In genomic region chr1:56723656-56724055, GRCm38 (mm10) we compare ENCODE assay signal across 26 mouse cellular contexts.
A peak's percentile ranks its signal among the peaks of the same experiment; 100 is the strongest.
DNase-seq lines count a peak whose midpoint lies in the region; ATAC-seq and TF ChIP-seq lines count a peak whose summit lies in the region.
"Had no signal": no experiment of that assay in that cellular context is flagged by ENCODE, and none has a peak within 500 bp of the region (broad histone marks: within the 10 kb centered on the region; RNA-seq: fewer than 3 reads in every experiment).

No protein-coding gene starts in this region.

- H3K27me3 ChIP-seq in forebrain, embryonic 10.5 days (ENCODE audit: poor library complexity, severe bottlenecking) = no peaks in the 10 kb centered on the region
- no peaks in the 10 kb centered on the region for H3K27me3 ChIP-seq in heart, embryonic 10.5 days (ENCODE audit: insufficient read depth, poor library complexity, severe bottlenecking)
- no peaks in the 10 kb centered on the region for H3K27me3 ChIP-seq in hindbrain, embryonic 10.5 days (ENCODE audit: insufficient read depth, poor library complexity, severe bottlenecking)
- H3K27me3 ChIP-seq: CH12.LX had no signal

- ATAC-seq in megakaryocyte, adult 5-6 weeks (ENCODE audit: poor library complexity, severe bottlenecking) = no peak
- ATAC-seq: activated CD4-positive, CD25-positive, alpha-beta regulatory T cell, adult 4 months; CD4-positive, CD25-positive, alpha-beta regulatory T cell, adult 4 months; Patski had no signal

- H3K27ac ChIP-seq in ES-E14 (ENCODE audit: insufficient read depth, low read depth, low read length, poor library complexity, severe bottlenecking) = no peak overlapping the region
- H3K27ac ChIP-seq in forebrain, embryonic 10.5 days = no peak overlapping the region
- H3K27ac ChIP-seq in heart, embryonic 10.5 days = no peak overlapping the region
- no peak overlapping the region for H3K27ac ChIP-seq in hindbrain, embryonic 10.5 days

- H3K4me3 ChIP-seq in ES-E14 (ENCODE audit: insufficient read depth in 1 of 2, low read depth in 1 of 2, low read length in 2 of 2, poor library complexity in 1 of 2, severe bottlenecking in 1 of 2) = no peak overlapping the region
- no peak overlapping the region for H3K4me3 ChIP-seq in forebrain, embryonic 10.5 days
- H3K4me3 ChIP-seq in heart, embryonic 10.5 days = no peak overlapping the region
- H3K4me3 ChIP-seq in hindbrain, embryonic 10.5 days = no peak overlapping the region

- no peaks in the 10 kb centered on the region for H3K4me1 ChIP-seq in ES-E14 (ENCODE audit: control insufficient read depth in 2 of 2, insufficient read depth in 2 of 2, low read length in 2 of 2, poor library complexity in 1 of 2)
- peaks cover 20% of the 10 kb centered on the region for H3K4me1 ChIP-seq in forebrain, embryonic 10.5 days
- no peaks in the 10 kb centered on the region for H3K4me1 ChIP-seq in heart, embryonic 10.5 days
- H3K4me1 ChIP-seq in hindbrain, embryonic 10.5 days (replicated peaks) = peaks cover 12% of the 10 kb centered on the region

- peak; percentile 67 for DNase-seq in ES-CJ7 (ENCODE audit: low read depth, low spot score)
- peak; percentile 38 for DNase-seq in ES-E14 (ENCODE audit: low read depth, low spot score)
- DNase-seq in R1 (ENCODE audit: low read depth, low spot score) = peak; percentile 87
- DNase-seq in ZHBTc4 (ENCODE audit: low read depth, low spot score) = peak; percentile 77
- DNase-seq in forebrain, embryonic 10.5 days (ENCODE audit: extremely low spot score, low spot score) = no peak
- no peak for DNase-seq in heart, embryonic 10.5 days (ENCODE audit: low spot score)
- no peak for DNase-seq in hindbrain, embryonic 10.5 days (ENCODE audit: low spot score)
- DNase-seq: adrenal gland, adult 2 months; adrenal gland, adult 8-10 months; adrenal gland, postnatal 10 days; adrenal gland, postnatal 14 days; adrenal gland, postnatal 25 days; adrenal gland, postnatal 36 days; B cell, adult 2 months; cerebellum, adult 11 months; cerebellum, adult 11-12 months; cerebellum, adult 18-20 months; cerebellum, adult 2 months; cerebellum, adult 8-10 months; cerebellum, adult 9-10 months had no signal

- in situ Hi-C loops in ES-E14 (cut with MboI; ENCODE audit: low sequenced_read_pairs in 2 of 2, unreplicated experiment in 2 of 2) = no loop called here

- no peak overlapping the region for H3K9ac ChIP-seq in ES-E14 (ENCODE audit: insufficient read depth, low read depth, low read length, poor library complexity, severe bottlenecking)

- 65% methylated on average over 1 of the region's 1 CpGs for WGBS in forebrain, embryonic 10.5 days
- WGBS in heart, embryonic 10.5 days = 62% methylated on average over 1 of the region's 1 CpGs
- 40% methylated on average over 1 of the region's 1 CpGs for WGBS in hindbrain, embryonic 10.5 days

- no peaks in the 10 kb centered on the region for H3K36me3 ChIP-seq in ES-E14 (ENCODE audit: control insufficient read depth, insufficient read depth, low read length, poor library complexity, severe bottlenecking)
- H3K36me3 ChIP-seq in forebrain, embryonic 10.5 days (replicated peaks) = no peaks in the 10 kb centered on the region
- no peaks in the 10 kb centered on the region for H3K36me3 ChIP-seq in heart, embryonic 10.5 days
- no peaks in the 10 kb centered on the region for H3K36me3 ChIP-seq in hindbrain, embryonic 10.5 days
- H3K36me3 ChIP-seq: G1E had no signal

- H3K9me3 ChIP-seq in ES-E14 (ENCODE audit: control insufficient read depth, insufficient read depth, low read depth, low read length) = no peaks in the 10 kb centered on the region
- H3K9me3 ChIP-seq in forebrain, embryonic 10.5 days = no peaks in the 10 kb centered on the region
- no peaks in the 10 kb centered on the region for H3K9me3 ChIP-seq in heart, embryonic 10.5 days
- no peaks in the 10 kb centered on the region for H3K9me3 ChIP-seq in hindbrain, embryonic 10.5 days

TF ChIP-seq in ES-E14, 5 proteins besides CTCF, POLR2A, EP300 and RAD21:
- TF ChIP-seq CHD2 (IDR thresholded peaks at IDR 0.05; ENCODE audit: low read depth, low read length) (no peak), MAFK (IDR thresholded peaks at IDR 0.05; ENCODE audit: insufficient read depth, low read depth, low read length) (no peak), ZNF384 (IDR thresholded peaks at IDR 0.05; ENCODE audit: low read depth, low read length) (no peak), ZC3H11A (IDR thresholded peaks at IDR 0.05; ENCODE audit: borderline replicate concordance, low read depth, low read length) (no peak), HCFC1 (IDR thresholded peaks at IDR 0.05; ENCODE audit: borderline replicate concordance, insufficient read depth, low read length) (no peak)

Comparison
In these comparisons a context has a peak if more than half of its experiments do, and no peak if none do; other contexts are left out.
1. DNase-seq: peak in ES-CJ7 (single experiment), ES-E14 (single experiment), R1 (single experiment) and ZHBTc4 (single experiment); none in forebrain, embryonic 10.5 days (single experiment), heart, embryonic 10.5 days (single experiment) and hindbrain, embryonic 10.5 days (single experiment).